Mouse (Mus musculus) spleen, embryonic (tissue): ENCODE measurements around the gene Fam217a.
"Not testable (repeated sequence)": the region's sequence is repeated elsewhere in the genome, so short reads cannot be mapped to it uniquely, and the experiment has no call there.

ENCODE experiments used
- CTCF ChIA-PET: fragments of 350-600 bp; sonication (Branson Sonifier 250); formaldehyde crosslinking; loops from one replicate; lab custom pipeline; 2022; lab: Charles Lee

Gene Fam217a

GRCm38 (mm10) chr13:34874736-34875135, 49.4 kb downstream of the Fam217a start:
- CTCF ChIA-PET, result interaction anchor here (0.6 to 0.7 kb wide), 4 partner anchors 85 to 952 kb away, joined by 3 to 7 read pairs (median 4); no protein-coding TSS in a partner anchor

GRCm38 (mm10) chr13:34873801-34874681, 50.1 kb downstream of the Fam217a start:
- CTCF ChIA-PET, result interaction anchor here (0.6 to 0.7 kb wide), 5 partner anchors 86 to 951 kb away, joined by 3 to 13 read pairs (median 5); no protein-coding TSS in a partner anchor

GRCm38 (mm10) chr13:34864420-34865169, 59.5 kb downstream of the Fam217a start:
- CTCF ChIA-PET, result interaction anchor here (0.7 to 1.5 kb wide), 4 partner anchors 10 to 861 kb away, joined by 4 to 9 read pairs (median 6); no protein-coding TSS in a partner anchor

- CTCF ChIA-PET, result not testable (repeated sequence)
Observed at GRCm38 (mm10) chr13:34861166-34861565, 62.9 kb downstream of the Fam217a start.
